Mouse (Mus musculus) cortical plate, adult 2 months (tissue): ENCODE results near the gene Diaph3. TPM values are rescaled to one million over a fixed set of nuclear protein-coding genes. Genes with fewer than 3 reads are reported as not detected.

ENCODE experiments used
- H3K27ac ChIP-seq: fragments of 200-500 bp; 2 replicates; pipeline ENCODE4 v1.5.1; 2012; ENCODE audit warnings: low read length, control low read depth, inconsistent platforms; ENCODE audit not compliant: insufficient read depth
- H3K4me1 ChIP-seq: fragments of 200-500 bp; 2 replicates; pipeline ENCODE4 v1.6.1; 2011; ENCODE audit warnings: low read length; ENCODE audit not compliant: control insufficient read depth, insufficient read depth
- H3K4me3 ChIP-seq: fragments of 200-500 bp; 2 replicates; pipeline ENCODE4 v1.5.1; 2011; ENCODE audit warnings: mild to moderate bottlenecking, low read length, control low read depth; ENCODE audit not compliant: insufficient read depth
- CTCF ChIP-seq: fragments of 200-500 bp; IDR thresholded peaks from 2 replicates; pipeline ENCODE4 v1.5.1; 2011; ENCODE audit warnings: mild to moderate bottlenecking, control low read depth, low read length; ENCODE audit not compliant: insufficient read depth; ENCODE audit errors: extremely low read depth
- POLR2A ChIP-seq: fragments of 200-500 bp; IDR thresholded peaks from 2 replicates; pipeline ENCODE4 v1.6.1; 2011; ENCODE audit warnings: mild to moderate bottlenecking, low read length, control low read depth; ENCODE audit not compliant: insufficient read depth; ENCODE audit errors: extremely low read depth
- polyA plus RNA-seq: library from polyadenylated mRNA; depleted of rRNA; stranded (reverse); fragments of >200 nt; gene quantifications from 2 replicates; pipeline ENCODE4 v1.2.3, GENCODE M21; 2012

Gene Diaph3
- polyA plus RNA-seq, 1 experiment: 3.3 TPM

DNA sequence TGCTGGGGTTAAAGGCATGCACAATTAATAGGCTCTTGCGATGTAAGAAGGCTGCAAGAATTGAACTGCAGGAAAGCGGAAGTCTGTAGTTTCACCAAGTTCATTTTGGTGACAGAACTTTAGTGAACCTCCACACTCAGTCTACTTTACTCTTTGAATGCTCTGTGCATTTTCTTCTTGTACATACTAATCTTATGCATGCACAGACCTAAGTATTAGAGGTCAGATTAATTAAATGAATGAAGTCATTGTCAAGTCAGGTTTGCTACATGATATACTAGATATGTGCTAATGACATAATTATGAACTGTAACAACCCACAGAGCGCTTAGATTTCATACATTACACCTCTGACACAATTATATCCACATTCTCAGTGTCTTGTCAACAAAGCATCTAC, 462.0 kb downstream of the Diaph3 start:
- no peaks in the 10 kb centered on the region; the same call in 1 of the 2 replicates for H3K4me1 ChIP-seq
- no peak for TF ChIP-seq POLR2A
- no peak for TF ChIP-seq CTCF
- H3K27ac ChIP-seq: no peak overlapping the region
- no peak overlapping the region for H3K4me3 ChIP-seq

GRCm38 (mm10) chr14:86678179-86678780, 462.8 kb downstream of the Diaph3 start:
- TF ChIP-seq POLR2A (no peak), CTCF (0 out of 2 replicates have a peak, but pooled peaks have one; percentile 15)
- Histone ChIP-seq H3K4me3 (no peak overlapping the region), H3K4me1 (no peaks in the 10 kb centered on the region; the same call in 1 of the 2 replicates), H3K27ac (no peak overlapping the region)

- H3K27ac ChIP-seq: no peak overlapping the region
- no peaks in the 10 kb centered on the region; the same call in 1 of the 2 replicates for H3K4me1 ChIP-seq
Observed at GRCm38 (mm10) chr14:86677015-86677414, 464.0 kb downstream of the Diaph3 start.

DNA sequence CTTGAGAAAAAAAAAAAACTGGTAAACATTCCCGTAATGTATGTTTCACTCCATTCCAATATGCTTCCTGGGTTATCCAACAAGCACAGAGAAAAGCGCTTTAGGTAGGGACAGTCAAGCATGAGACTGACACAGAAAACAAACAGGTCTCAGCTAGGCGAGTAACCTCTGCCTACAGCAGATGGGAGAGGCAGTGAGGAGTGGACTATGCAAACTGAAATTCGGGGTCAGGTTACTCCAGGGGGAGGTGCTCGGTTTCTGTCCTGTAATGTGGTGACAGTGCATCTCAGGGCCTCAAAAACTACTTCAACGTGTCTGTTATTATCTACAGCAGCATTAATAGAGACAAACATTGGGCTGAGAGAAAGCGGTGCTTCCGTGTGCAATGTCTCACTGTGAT, 465.7 kb downstream of the Diaph3 start:
- no peak overlapping the region for H3K27ac ChIP-seq
- no peak overlapping the region for H3K4me3 ChIP-seq
- no peaks in the 10 kb centered on the region; the same call in 1 of the 2 replicates for H3K4me1 ChIP-seq
- TF ChIP-seq CTCF (no peak), POLR2A (no peak)

More at GRCm38 (mm10) chr14:86677015-86677414, 464.0 kb downstream of the Diaph3 start:
- TF ChIP-seq CTCF (no peak), POLR2A (no peak)
- H3K4me3 ChIP-seq: no peak overlapping the region

- no peak overlapping the region for H3K4me3 ChIP-seq
- H3K4me1 ChIP-seq: no peaks in the 10 kb centered on the region
- TF ChIP-seq CTCF (no peak), POLR2A (no peak)
- no peak overlapping the region for H3K27ac ChIP-seq
Observed at GRCm38 (mm10) chr14:86662846-86663245, 478.2 kb downstream of the Diaph3 start.

GRCm38 (mm10) chr14:86660556-86660955, 480.5 kb downstream of the Diaph3 start:
- H3K4me3 ChIP-seq: no peak overlapping the region
- H3K4me1 ChIP-seq: no peaks in the 10 kb centered on the region
- no peak overlapping the region for H3K27ac ChIP-seq
- no peak for TF ChIP-seq POLR2A
- no peak for TF ChIP-seq CTCF

- Histone ChIP-seq H3K27ac (no peak overlapping the region), H3K4me3 (no peak overlapping the region), H3K4me1 (no peaks in the 10 kb centered on the region)
- TF ChIP-seq CTCF: no peak
- no peak for TF ChIP-seq POLR2A
Observed at GRCm38 (mm10) chr14:86656262-86656661, 484.8 kb downstream of the Diaph3 start.

DNA sequence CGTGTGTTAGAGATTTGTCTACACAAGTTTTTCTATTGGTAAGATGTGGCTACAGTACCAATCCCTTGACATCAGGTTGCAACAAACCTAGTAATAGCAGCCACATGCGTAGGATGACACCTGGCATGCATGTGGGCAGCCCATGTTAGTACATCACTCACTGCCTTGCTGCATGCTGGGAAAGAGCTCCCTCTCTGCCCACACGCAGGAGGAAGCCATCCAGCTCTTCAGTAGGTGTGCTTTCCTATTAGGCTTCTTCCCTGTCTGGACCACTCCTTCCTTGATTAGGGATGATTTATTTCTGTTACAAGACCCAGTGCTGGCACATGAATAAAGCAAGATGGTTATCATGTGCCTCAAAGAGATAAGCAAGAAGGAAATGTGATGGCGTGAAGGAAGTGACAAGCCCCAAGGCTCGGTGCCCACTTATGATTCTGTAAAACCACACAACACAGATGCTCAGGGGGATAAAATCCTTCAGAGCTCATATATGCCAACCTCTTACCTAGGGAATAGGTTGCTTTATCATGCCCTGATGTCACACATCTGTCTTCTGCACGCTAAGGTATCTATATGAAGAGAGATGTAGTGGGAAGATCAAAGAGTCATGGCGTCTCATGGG, 494.4 kb downstream of the Diaph3 start:
- Histone ChIP-seq H3K4me1 (no peaks in the 10 kb centered on the region), H3K27ac (no peak overlapping the region), H3K4me3 (no peak overlapping the region)
- TF ChIP-seq POLR2A (no peak), CTCF (no peak)

- TF ChIP-seq CTCF: no peak
- TF ChIP-seq POLR2A: no peak
- H3K4me3 ChIP-seq: no peak overlapping the region
- no peaks in the 10 kb centered on the region for H3K4me1 ChIP-seq
- no peak overlapping the region for H3K27ac ChIP-seq
Observed at GRCm38 (mm10) chr14:86642831-86643241, 498.2 kb downstream of the Diaph3 start.

DNA sequence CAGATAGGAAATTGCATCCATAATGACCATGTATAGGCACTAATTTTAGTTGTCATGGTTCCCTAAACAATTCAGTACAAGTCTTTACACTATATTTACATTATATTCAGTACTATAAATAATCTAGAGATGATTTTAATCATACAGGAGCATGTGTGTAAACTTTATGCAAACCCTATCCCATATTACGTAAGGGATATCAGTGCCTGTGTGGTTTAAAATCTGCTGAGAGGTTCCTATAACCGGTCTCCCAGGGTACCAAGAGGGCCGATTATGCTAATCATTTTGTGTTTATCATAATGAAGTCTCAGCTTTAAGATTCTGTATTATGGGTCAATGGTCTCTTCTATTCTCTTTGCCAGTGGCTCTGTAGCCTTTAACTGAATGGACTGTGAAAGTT, 499.2 kb downstream of the Diaph3 start:
- no peaks in the 10 kb centered on the region for H3K4me1 ChIP-seq
- no peak for TF ChIP-seq POLR2A
- TF ChIP-seq CTCF: no peak
- no peak overlapping the region for H3K27ac ChIP-seq
- H3K4me3 ChIP-seq: no peak overlapping the region
